Mouse (Mus musculus): ENCODE data around the gene Klhl6.

GRCm38 (mm10) chr16:19993278-19993677 is 10.4 kb upstream of the Klhl6 start:
- no peak for TF ChIP-seq POLR2A (IDR thresholded peaks at IDR 0.05; ENCODE audit: insufficient read depth, low read depth, low read length)
- TF ChIP-seq CTCF (IDR thresholded peaks at IDR 0.05): no peak

All from heart, adult 2 months (tissue).